ENCODE assay signal across 19 mouse cellular contexts in genomic region chr4:69855001-69855400, GRCm38 (mm10).
DNase-seq lines count a peak whose midpoint lies in the region; TF ChIP-seq lines count a peak whose summit lies in the region.
"Had no signal": no experiment of that assay in that cellular context is flagged by ENCODE, and none has a peak within 500 bp of the region (broad histone marks: within the 10 kb centered on the region; RNA-seq: fewer than 3 reads in every experiment).

No protein-coding gene starts in this region.

- no peaks in the 10 kb centered on the region for H3K36me3 ChIP-seq in ES-E14 (ENCODE audit: control insufficient read depth, insufficient read depth, low read length, poor library complexity, severe bottlenecking)
- H3K36me3 ChIP-seq: embryonic facial prominence, embryonic 12.5 days; forebrain, embryonic 15.5 days had no signal

- no peaks in the 10 kb centered on the region for H3K27me3 ChIP-seq in cerebellum, adult 2 months (ENCODE audit: control insufficient read depth, insufficient read depth, low read length)
- H3K27me3 ChIP-seq: embryonic facial prominence, embryonic 12.5 days; forebrain, embryonic 13.5 days; forebrain, embryonic 15.5 days had no signal

- H3K27ac ChIP-seq in ES-E14 (ENCODE audit: insufficient read depth, low read depth, low read length, poor library complexity, severe bottlenecking): no peak overlapping the region
- H3K27ac ChIP-seq in cerebellum, adult 2 months (ENCODE audit: insufficient read depth, low read length): no peak overlapping the region
- H3K27ac ChIP-seq: embryonic facial prominence, embryonic 12.5 days; forebrain, embryonic 13.5 days; forebrain, embryonic 15.5 days had no signal

- no peak for TF ChIP-seq CTCF in cerebellum, adult 2 months (IDR thresholded peaks at IDR 0.05; ENCODE audit: borderline replicate concordance, insufficient read depth, low read depth, low read length)

- no peaks in the 10 kb centered on the region for H3K9me3 ChIP-seq in ES-E14 (ENCODE audit: control insufficient read depth, insufficient read depth, low read depth, low read length)
- H3K9me3 ChIP-seq: embryonic facial prominence, embryonic 12.5 days; forebrain, embryonic 13.5 days; forebrain, embryonic 15.5 days had no signal

- 0 out of 4 replicates have a peak, but pooled peaks cover 0 to 2% of the 10 kb centered on the region in 2 experiments for H3K4me1 ChIP-seq in ES-E14 (ENCODE audit: control insufficient read depth in 2 of 2, insufficient read depth in 2 of 2, low read length in 2 of 2, poor library complexity in 1 of 2)
- H3K4me1 ChIP-seq in cerebellum, adult 2 months (ENCODE audit: control insufficient read depth, insufficient read depth, low read length): no peaks in the 10 kb centered on the region
- H3K4me1 ChIP-seq: embryonic facial prominence, embryonic 12.5 days; forebrain, embryonic 13.5 days; forebrain, embryonic 15.5 days had no signal

- DNase-seq in ES-CJ7 (ENCODE audit: low read depth, low spot score): peak; percentile 50
- DNase-seq in ES-E14 (ENCODE audit: low read depth, low spot score): peak; percentile 8
- DNase-seq in WW6 (ENCODE audit: low read depth, low spot score): peak; percentile 26
- DNase-seq in testis, postnatal 10 days (ENCODE audit: low spot score): no peak
- DNase-seq in left cerebral cortex, adult 9 months (ENCODE audit: low spot score in 2 of 2): no peak
- no peak for DNase-seq in cerebellum, adult 2 months
- DNase-seq: adrenal gland, adult 8-10 months; adrenal gland, postnatal 14 days; adrenal gland, postnatal 36 days; cerebellum, adult 11-12 months; cerebellum, adult 8-10 months; cerebellum, adult 9-11 months; cerebellum, postnatal 14 days; cerebellum, postnatal 36 days; embryo, embryonic 11 days; forebrain, postnatal 0 days had no signal

- in situ Hi-C loops in ES-E14 (cut with MboI; ENCODE audit: low sequenced_read_pairs in 2 of 2, unreplicated experiment in 2 of 2): no loop called here

- no peak overlapping the region for H3K9ac ChIP-seq in ES-E14 (ENCODE audit: insufficient read depth, low read depth, low read length, poor library complexity, severe bottlenecking)
- H3K9ac ChIP-seq: embryonic facial prominence, embryonic 12.5 days; forebrain, embryonic 13.5 days; forebrain, embryonic 15.5 days; forebrain, postnatal 0 days had no signal

- TF ChIP-seq POLR2A in cerebellum, adult 2 months (IDR thresholded peaks at IDR 0.05; ENCODE audit: borderline replicate concordance, insufficient read depth, low read length): no peak

- 95% methylated on average over 13 of the region's 13 CpGs for WGBS in cerebellum, adult 2 months

- H3K4me3 ChIP-seq in ES-E14 (ENCODE audit: insufficient read depth in 1 of 2, low read depth in 1 of 2, low read length in 2 of 2, poor library complexity in 1 of 2, severe bottlenecking in 1 of 2): no peak overlapping the region
- H3K4me3 ChIP-seq in cerebellum, adult 2 months (replicated peaks; ENCODE audit: insufficient read depth, low read depth, low read length): no peak overlapping the region
- H3K4me3 ChIP-seq: embryonic facial prominence, embryonic 12.5 days; forebrain, embryonic 13.5 days; forebrain, embryonic 15.5 days had no signal

TF ChIP-seq in ES-E14, 5 proteins besides CTCF, POLR2A, EP300 and RAD21:
- no peak for TF ChIP-seq MAFK (IDR thresholded peaks at IDR 0.05; ENCODE audit: insufficient read depth, low read depth, low read length)
- TF ChIP-seq ZNF384 (IDR thresholded peaks at IDR 0.05; ENCODE audit: low read depth, low read length): no peak
- TF ChIP-seq HCFC1 (IDR thresholded peaks at IDR 0.05; ENCODE audit: borderline replicate concordance, insufficient read depth, low read length): no peak
- TF ChIP-seq CHD2 (IDR thresholded peaks at IDR 0.05; ENCODE audit: low read depth, low read length): no peak
- TF ChIP-seq ZC3H11A (IDR thresholded peaks at IDR 0.05; ENCODE audit: borderline replicate concordance, low read depth, low read length): no peak

Comparison
In these comparisons a context has a peak if more than half of its experiments do, and no peak if none do; other contexts are left out.
1. DNase-seq: peak in ES-CJ7 (single experiment), ES-E14 (single experiment) and WW6 (single experiment); none in testis, postnatal 10 days (single experiment), left cerebral cortex, adult 9 months (0 of 2) and cerebellum, adult 2 months (0 of 2).